Mouse (Mus musculus) thymus, adult 2 months (tissue): ENCODE measurements around the gene Creb3l2.

Experiments used
- CTCF ChIP-seq: fragments of 200-500 bp; IDR thresholded peaks from 2 replicates; pipeline ENCODE4 v1.5.1; 2012; ENCODE audit warnings: mild to moderate bottlenecking, control low read depth, low read length, moderate library complexity, borderline replicate concordance; ENCODE audit not compliant: control insufficient read depth, poor library complexity, insufficient read depth; ENCODE audit errors: extremely low read depth
- POLR2A ChIP-seq: fragments of 200-500 bp; IDR thresholded peaks from 2 replicates; pipeline ENCODE4 v1.6.1; 2012; ENCODE audit warnings: mild to moderate bottlenecking, low read length, control low read depth, moderate library complexity; ENCODE audit not compliant: control insufficient read depth, poor library complexity, insufficient read depth; ENCODE audit errors: extremely low read depth

- no peak for TF ChIP-seq CTCF
- TF ChIP-seq POLR2A: no peak
Observed at GRCm38 (mm10) chr6:37336831-37337260, 105.1 kb downstream of the Creb3l2 start.
